Mouse (Mus musculus): ENCODE measurements around the gene Hemk1. TPM values are rescaled to one million over a fixed set of nuclear protein-coding genes. Genes with fewer than 3 reads are reported as not detected.

Gene Hemk1
- polyA plus RNA-seq, 1 experiment, result not detected

DNA sequence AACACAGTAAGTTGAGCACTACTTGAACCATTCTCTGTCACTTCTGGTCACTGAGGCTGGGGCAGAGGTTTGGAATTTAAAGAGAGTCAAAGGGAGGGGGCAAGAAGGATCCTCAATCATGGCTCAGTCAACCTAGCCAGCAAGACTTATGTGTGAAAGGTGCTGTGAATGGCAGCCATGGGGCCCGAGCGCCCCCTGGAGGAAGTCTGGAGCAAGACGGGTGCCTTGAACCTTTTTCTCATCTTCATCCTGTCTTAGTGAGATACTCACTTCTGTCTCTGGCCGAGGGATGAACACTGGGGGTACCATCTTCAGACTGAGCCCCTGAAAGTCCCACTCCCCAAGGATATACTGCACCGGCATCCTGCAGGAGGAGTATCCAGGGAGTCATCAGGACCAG, 2.2 kb downstream of the Hemk1 start:
- Histone ChIP-seq H3K4me3 (ENCODE audit: insufficient read depth, low read depth, low read length) (no peak overlapping the region), H3K4me1 (ENCODE audit: control insufficient read depth, insufficient read depth, low read length) (no peaks in the 10 kb centered on the region), H3K27ac (ENCODE audit: insufficient read depth, low read depth, low read length) (no peak overlapping the region)
- 11% methylated on average over 5 of the region's 5 CpGs for WGBS
- TF ChIP-seq CTCF (IDR thresholded peaks at IDR 0.05; ENCODE audit: insufficient read depth, low read depth, low read length) (peak; percentile 71), POLR2A (IDR thresholded peaks at IDR 0.05; ENCODE audit: insufficient read depth, low read depth, low read length) (no peak)

DNA sequence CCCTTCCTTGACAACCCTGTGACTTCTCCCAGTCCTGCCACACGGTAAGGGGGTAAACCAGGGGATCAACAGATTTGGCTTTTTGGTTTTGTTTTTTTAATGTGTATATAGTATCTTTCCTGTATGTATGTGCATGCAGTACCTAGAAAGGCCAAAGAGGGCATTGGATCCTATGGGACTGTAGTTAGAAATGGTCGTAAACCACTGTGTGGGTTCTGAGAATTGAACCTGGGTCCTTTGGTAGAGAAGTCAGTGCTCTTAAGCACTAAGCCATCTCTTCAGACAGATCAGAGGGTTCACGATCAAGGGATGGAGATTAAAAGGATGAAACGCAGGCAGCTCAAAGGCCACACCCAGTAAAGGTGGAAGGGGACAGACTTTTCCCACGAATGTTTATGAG, 3.1 kb downstream of the Hemk1 start:
- Histone ChIP-seq H3K4me1 (ENCODE audit: control insufficient read depth, insufficient read depth, low read length) (no peaks in the 10 kb centered on the region), H3K27ac (ENCODE audit: insufficient read depth, low read depth, low read length) (no peak overlapping the region), H3K4me3 (ENCODE audit: insufficient read depth, low read depth, low read length) (no peak overlapping the region)
- 93% methylated on average over 5 of the region's 5 CpGs for WGBS
- TF ChIP-seq CTCF (IDR thresholded peaks at IDR 0.05; ENCODE audit: insufficient read depth, low read depth, low read length), result no peak
- TF ChIP-seq POLR2A (IDR thresholded peaks at IDR 0.05; ENCODE audit: insufficient read depth, low read depth, low read length), result no peak

DNA sequence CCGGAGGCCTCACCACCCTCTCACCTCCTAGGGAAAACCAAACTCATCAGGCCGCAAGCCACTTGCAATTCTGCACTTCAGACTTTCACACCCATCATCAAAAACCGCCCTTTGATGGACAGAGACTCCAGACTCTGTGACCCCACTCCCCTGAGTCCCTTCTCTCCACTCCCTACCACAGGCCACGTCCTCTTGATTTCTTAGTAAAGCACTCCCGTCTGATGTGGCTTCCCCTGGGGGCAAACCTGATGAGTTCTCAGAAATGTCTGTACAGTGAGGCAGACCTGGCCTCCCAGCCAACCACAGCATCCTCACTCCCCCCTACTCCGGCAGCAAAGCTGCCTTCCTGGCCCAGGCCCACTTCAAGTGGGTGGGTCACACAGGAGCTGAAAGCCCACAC, 3.8 kb downstream of the Hemk1 start:
- TF ChIP-seq CTCF (IDR thresholded peaks at IDR 0.05; ENCODE audit: insufficient read depth, low read depth, low read length) (no peak), POLR2A (IDR thresholded peaks at IDR 0.05; ENCODE audit: insufficient read depth, low read depth, low read length) (no peak)
- WGBS, result 93% methylated on average over 6 of the region's 6 CpGs
- no peak overlapping the region for H3K4me3 ChIP-seq (ENCODE audit: insufficient read depth, low read depth, low read length)
- H3K4me1 ChIP-seq (ENCODE audit: control insufficient read depth, insufficient read depth, low read length), result no peaks in the 10 kb centered on the region
- no peak overlapping the region for H3K27ac ChIP-seq (ENCODE audit: insufficient read depth, low read depth, low read length)

DNA sequence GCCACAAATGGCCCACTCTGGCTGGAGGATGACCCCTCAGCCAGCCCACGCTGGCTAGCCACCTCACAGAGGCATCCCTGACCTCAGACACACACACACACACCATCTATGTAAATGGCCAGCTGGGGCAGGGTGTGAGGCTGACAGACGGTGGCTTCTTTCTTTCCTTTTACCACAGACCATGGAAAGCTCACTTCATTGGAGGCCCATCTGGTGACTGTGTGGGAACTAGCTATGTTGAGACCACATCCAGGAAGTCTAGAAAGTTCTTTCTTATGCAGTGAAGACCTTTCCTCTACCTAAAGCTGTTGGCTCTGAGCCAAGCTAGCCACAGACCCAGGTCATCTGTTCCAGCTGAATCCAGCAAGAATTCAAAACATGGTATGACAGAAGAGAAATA, 4.5 kb downstream of the Hemk1 start:
- 83% methylated on average over 2 of the region's 2 CpGs for WGBS
- Histone ChIP-seq H3K4me1 (ENCODE audit: control insufficient read depth, insufficient read depth, low read length) (no peaks in the 10 kb centered on the region), H3K27ac (ENCODE audit: insufficient read depth, low read depth, low read length) (no peak overlapping the region), H3K4me3 (ENCODE audit: insufficient read depth, low read depth, low read length) (no peak overlapping the region)
- TF ChIP-seq POLR2A (IDR thresholded peaks at IDR 0.05; ENCODE audit: insufficient read depth, low read depth, low read length) (no peak), CTCF (IDR thresholded peaks at IDR 0.05; ENCODE audit: insufficient read depth, low read depth, low read length) (no peak)

DNA sequence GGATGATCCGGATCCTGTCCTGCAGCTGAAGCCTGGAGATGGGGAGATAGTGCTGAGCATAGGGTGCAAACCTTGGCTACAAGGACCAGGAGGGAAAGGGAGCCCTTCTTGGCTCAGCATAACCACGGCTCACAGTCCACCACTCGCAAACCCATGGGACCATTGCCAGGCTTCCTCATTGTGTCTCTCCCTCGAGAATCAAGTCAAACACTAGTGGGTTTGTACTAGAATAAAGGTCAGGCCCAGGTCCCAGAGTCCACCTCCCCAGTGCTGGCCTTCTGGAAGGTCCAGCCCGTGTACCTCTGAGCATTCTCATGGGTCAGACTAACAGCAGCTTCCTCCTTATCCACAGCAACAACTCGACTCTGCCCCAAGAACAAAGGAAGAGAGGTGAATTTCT, 7.4 kb downstream of the Hemk1 start:
- Histone ChIP-seq H3K27ac (ENCODE audit: insufficient read depth, low read depth, low read length) (no peak overlapping the region), H3K4me1 (ENCODE audit: control insufficient read depth, insufficient read depth, low read length) (no peaks in the 10 kb centered on the region), H3K4me3 (ENCODE audit: insufficient read depth, low read depth, low read length) (no peak overlapping the region)
- 65% methylated on average over 6 of the region's 6 CpGs for WGBS
- TF ChIP-seq POLR2A (IDR thresholded peaks at IDR 0.05; ENCODE audit: insufficient read depth, low read depth, low read length), result no peak
- TF ChIP-seq CTCF (IDR thresholded peaks at IDR 0.05; ENCODE audit: insufficient read depth, low read depth, low read length), result no peak

DNA sequence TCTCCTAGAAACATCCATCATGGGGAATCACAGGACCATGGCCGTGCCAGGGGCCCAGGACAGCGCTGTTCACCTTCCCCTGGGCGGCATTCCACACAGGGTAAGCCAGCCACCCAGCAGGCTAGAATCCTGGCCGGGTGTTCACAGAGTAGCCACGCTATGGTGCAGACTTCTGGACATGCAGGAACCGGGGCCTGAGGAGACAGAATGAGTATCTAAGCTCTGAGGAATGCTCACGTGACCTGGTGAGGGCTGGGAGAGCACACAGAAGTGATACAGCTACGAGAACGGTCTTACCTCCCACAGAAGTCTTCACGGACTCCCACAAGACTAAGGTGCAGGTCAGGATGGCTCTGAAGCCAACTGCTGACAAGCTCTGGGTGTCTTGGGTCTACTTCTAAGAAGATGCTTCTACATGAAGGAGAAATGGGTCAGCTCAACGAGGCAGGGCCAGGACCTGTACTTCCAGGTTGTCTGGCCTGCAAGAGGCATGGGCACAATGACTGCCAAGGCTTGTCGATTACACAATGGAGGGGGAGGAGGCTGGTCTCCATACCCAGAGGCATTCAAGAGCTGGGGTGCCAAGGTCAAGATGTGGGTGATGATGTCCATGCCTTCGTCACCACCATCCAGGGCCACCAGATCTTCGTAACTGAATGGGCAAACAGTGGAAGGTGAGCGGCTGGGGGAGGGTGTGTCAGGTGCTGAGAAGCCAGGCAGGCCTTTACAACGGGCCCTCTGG, 10.1 kb downstream of the Hemk1 start:
- Histone ChIP-seq H3K4me1 (ENCODE audit: control insufficient read depth, insufficient read depth, low read length) (no peaks in the 10 kb centered on the region), H3K4me3 (ENCODE audit: insufficient read depth, low read depth, low read length) (no peak overlapping the region), H3K27ac (ENCODE audit: insufficient read depth, low read depth, low read length) (no peak overlapping the region)
- no peak for TF ChIP-seq CTCF (IDR thresholded peaks at IDR 0.05; ENCODE audit: insufficient read depth, low read depth, low read length)
- no peak for TF ChIP-seq POLR2A (IDR thresholded peaks at IDR 0.05; ENCODE audit: insufficient read depth, low read depth, low read length)
- 91% methylated on average over 16 of the region's 16 CpGs for WGBS

DNA sequence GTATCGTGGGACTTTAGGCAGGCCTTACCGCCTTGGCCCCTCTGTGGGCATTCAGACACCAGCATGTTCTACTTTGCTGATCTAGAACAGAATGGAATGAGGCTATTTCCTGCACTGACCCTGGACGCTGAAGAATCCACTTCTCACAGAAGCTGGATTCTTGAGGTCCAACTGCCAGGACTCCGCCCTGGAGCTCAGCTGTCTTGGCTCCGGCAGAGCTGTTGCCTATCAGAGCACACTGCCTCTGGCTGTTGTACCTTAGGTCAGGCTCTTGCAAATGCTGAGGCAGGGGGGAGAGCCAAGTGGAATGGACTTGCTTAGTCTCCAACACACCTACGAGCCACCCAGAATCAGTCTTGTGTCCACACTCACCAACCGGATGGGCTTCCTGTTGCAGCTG, 12.2 kb downstream of the Hemk1 start:
- H3K4me3 ChIP-seq (ENCODE audit: insufficient read depth, low read depth, low read length), result no peak overlapping the region
- WGBS, result 90% methylated on average over 7 of the region's 7 CpGs
- TF ChIP-seq POLR2A (IDR thresholded peaks at IDR 0.05; ENCODE audit: insufficient read depth, low read depth, low read length) (no peak), CTCF (IDR thresholded peaks at IDR 0.05; ENCODE audit: insufficient read depth, low read depth, low read length) (no peak)
- no peak overlapping the region for H3K27ac ChIP-seq (ENCODE audit: insufficient read depth, low read depth, low read length)
- no peaks in the 10 kb centered on the region for H3K4me1 ChIP-seq (ENCODE audit: control insufficient read depth, insufficient read depth, low read length)

DNA sequence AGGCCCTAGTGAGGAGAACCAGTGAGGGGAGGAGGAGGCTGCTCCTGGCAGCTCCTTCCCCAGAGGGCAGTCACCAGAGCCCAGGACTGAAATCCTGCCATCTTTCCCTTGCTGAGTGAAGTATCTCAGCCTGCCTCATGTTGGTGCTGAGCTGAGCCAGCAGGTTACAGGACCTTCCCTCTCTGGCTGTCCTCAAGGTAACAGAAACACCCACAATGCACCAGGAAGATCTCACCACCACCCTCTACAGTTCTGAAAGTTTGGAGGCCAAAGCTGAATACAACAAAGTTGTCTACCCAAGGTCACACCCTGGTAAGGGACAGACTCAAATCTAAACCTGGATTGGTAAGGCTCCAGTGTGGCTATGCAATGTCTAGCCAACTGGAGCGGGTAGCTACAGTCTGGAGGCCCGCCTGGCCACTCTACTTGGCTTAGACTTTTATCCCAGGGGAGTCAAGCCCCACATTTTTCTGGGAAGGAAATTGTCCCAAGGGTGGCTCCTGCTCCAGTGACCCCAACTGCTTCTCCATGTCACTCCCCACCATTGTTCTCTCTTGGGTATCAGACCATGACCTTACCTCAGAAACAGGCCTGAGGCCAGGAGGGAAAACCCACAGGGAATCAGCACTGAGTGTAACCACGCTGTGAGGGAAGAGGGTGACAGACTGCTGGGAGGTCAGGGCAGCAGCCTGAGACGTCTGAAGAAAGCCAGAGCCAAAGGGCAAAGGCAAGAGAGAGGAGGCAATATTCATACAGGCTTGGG, 13.2 kb downstream of the Hemk1 start:
- no peaks in the 10 kb centered on the region for H3K4me1 ChIP-seq (ENCODE audit: control insufficient read depth, insufficient read depth, low read length)
- no peak overlapping the region for H3K27ac ChIP-seq (ENCODE audit: insufficient read depth, low read depth, low read length)
- WGBS, result 80% methylated on average over 4 of the region's 4 CpGs
- TF ChIP-seq CTCF (IDR thresholded peaks at IDR 0.05; ENCODE audit: insufficient read depth, low read depth, low read length) (no peak), POLR2A (IDR thresholded peaks at IDR 0.05; ENCODE audit: insufficient read depth, low read depth, low read length) (no peak)
- H3K4me3 ChIP-seq (ENCODE audit: insufficient read depth, low read depth, low read length), result no peak overlapping the region

DNA sequence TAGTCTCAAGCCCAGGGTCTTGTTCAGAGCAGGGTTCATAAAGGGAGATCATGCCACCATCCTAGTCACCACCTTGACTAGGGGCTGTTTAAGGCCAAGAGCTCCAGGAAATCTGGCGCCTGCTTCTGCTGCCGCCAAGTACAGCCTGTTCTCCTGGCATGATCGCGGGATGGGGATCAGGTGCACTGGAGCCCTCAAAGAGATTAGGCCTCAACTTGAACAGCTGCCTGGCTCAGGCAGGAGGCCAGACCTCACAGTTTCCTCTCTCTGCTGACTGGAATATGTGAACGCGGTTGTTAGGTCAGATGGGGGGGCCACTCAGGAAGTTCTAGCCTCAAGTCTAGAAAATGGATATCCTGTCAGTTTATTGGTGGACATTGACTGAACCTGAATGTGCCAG, 14.6 kb downstream of the Hemk1 start:
- Histone ChIP-seq H3K4me3 (ENCODE audit: insufficient read depth, low read depth, low read length) (no peak overlapping the region), H3K4me1 (ENCODE audit: control insufficient read depth, insufficient read depth, low read length) (no peaks in the 10 kb centered on the region), H3K27ac (ENCODE audit: insufficient read depth, low read depth, low read length) (no peak overlapping the region)
- 77% methylated on average over 6 of the region's 6 CpGs for WGBS
- TF ChIP-seq POLR2A (IDR thresholded peaks at IDR 0.05; ENCODE audit: insufficient read depth, low read depth, low read length) (no peak), CTCF (IDR thresholded peaks at IDR 0.05; ENCODE audit: insufficient read depth, low read depth, low read length) (no peak)
